Mouse (Mus musculus): Measurements from ENCODE around the gene Hip1r. TPM values are rescaled to one million over a fixed set of nuclear protein-coding genes. Genes with fewer than 3 reads are reported as not detected.

The Hip1r gene
- total and polyA plus RNA-seq, 3 experiments: 16.6 to 31.6 TPM; not detected in 1

DNA sequence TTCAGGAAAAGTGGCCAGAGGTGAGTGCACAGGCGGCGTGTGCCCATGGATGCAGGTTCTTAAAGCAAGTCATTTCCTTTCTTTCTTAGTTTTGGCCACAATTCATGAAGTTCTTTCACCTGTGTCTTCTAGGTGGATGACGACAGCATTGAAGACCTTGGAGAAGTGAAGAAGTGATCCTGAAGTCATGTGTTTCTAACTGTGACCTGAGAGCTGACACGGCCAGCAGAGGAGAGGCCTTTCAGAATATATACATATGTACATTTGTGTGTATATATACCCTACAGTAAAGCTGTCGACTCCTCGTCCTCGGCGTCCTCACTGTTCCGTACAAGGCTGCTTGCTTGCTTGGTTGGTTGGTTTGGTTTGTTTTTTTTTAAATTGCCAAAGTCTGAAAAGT lies 46.3 kb upstream of the Hip1r start, which contains the start of gene Gm43518:
TSS of gene Gm43518 (plus strand) at position 301 of the 400 bp plus-strand sequence.
- Histone ChIP-seq H3K27me3 (ENCODE audit: control insufficient read depth in 1 of 2, insufficient read depth in 2 of 2, low read length in 2 of 2) (no peaks in the 10 kb centered on the region), H3K79me2 (ENCODE audit: control insufficient read depth, insufficient read depth, low read length, poor library complexity) (peaks cover 6% of the 10 kb centered on the region), H3K9me3 (replicated peaks; ENCODE audit: insufficient read depth, low read length) (no peaks in the 10 kb centered on the region), H3K27ac (ENCODE audit: control insufficient read depth, low read depth, low read length) (no peak within 1 kb of the TSS), H3K36me3 (ENCODE audit: control insufficient read depth in 1 of 2, insufficient read depth in 2 of 2, low read length in 2 of 2) (peaks cover 5 to 10% of the 10 kb centered on the region in 2 experiments), H3K4me1 (ENCODE audit: control insufficient read depth in 1 of 2, insufficient read depth in 2 of 2, low read length in 2 of 2) (peaks cover 0 to 9% of the 10 kb centered on the region in 2 experiments; a peak in 2 of 4 replicates), H3K4me3 (ENCODE audit: control insufficient read depth in 1 of 2, insufficient read depth in 1 of 2, low read depth in 2 of 2, low read length in 2 of 2) (no peak within 1 kb of the TSS), H3K9ac (ENCODE audit: control insufficient read depth, low read depth, low read length, poor library complexity, severe bottlenecking) (no peak within 1 kb of the TSS)
- no peak for DNase-seq (ENCODE audit: low read depth, low spot score)
- TF ChIP-seq POLR2AphosphoS2 (IDR thresholded peaks at IDR 0.05; ENCODE audit: low read length): no peak
- TF ChIP-seq MYB (IDR thresholded peaks at IDR 0.05; ENCODE audit: low read depth, low read length): no peak
- TF ChIP-seq MEF2A (IDR thresholded peaks at IDR 0.05; ENCODE audit: extremely low read depth, insufficient replicate concordance, low read depth, low read length, poor library complexity, severe bottlenecking): no peak
- no peak for TF ChIP-seq JUND (IDR thresholded peaks at IDR 0.05; ENCODE audit: low read depth, low read length)
- no peak for TF ChIP-seq MAX (IDR thresholded peaks at IDR 0.05; ENCODE audit: low read length)
- no peak for TF ChIP-seq TBP (IDR thresholded peaks at IDR 0.05; ENCODE audit: low read depth, low read length)

- peak within 1 kb of the TSS; percentile 99 for H3K9ac ChIP-seq (ENCODE audit: control insufficient read depth, low read depth, low read length, poor library complexity, severe bottlenecking)
- peak within 1 kb of the TSS; percentile 92 for H3K27ac ChIP-seq (ENCODE audit: control insufficient read depth, low read depth, low read length)
- H3K4me1 ChIP-seq (ENCODE audit: control insufficient read depth in 1 of 2, insufficient read depth in 2 of 2, low read length in 2 of 2): peaks cover 0 to 13% of the 10 kb centered on the region in 2 experiments; a peak in 2 of 4 replicates
- no peaks in the 10 kb centered on the region for H3K27me3 ChIP-seq (ENCODE audit: control insufficient read depth in 1 of 2, insufficient read depth in 2 of 2, low read length in 2 of 2)
- peak; percentile 97 for DNase-seq (ENCODE audit: low read depth, low spot score)
- H3K79me2 ChIP-seq (ENCODE audit: control insufficient read depth, insufficient read depth, low read length, poor library complexity): peaks cover 9% of the 10 kb centered on the region
- H3K4me3 ChIP-seq (ENCODE audit: control insufficient read depth in 1 of 2, insufficient read depth in 1 of 2, low read depth in 2 of 2, low read length in 2 of 2): peak within 1 kb of the TSS; percentile 69 to 85
- H3K9me3 ChIP-seq (replicated peaks; ENCODE audit: insufficient read depth, low read length): no peaks in the 10 kb centered on the region
- H3K36me3 ChIP-seq (ENCODE audit: control insufficient read depth in 1 of 2, insufficient read depth in 2 of 2, low read length in 2 of 2): peaks cover 0 to 14% of the 10 kb centered on the region in 2 experiments
- TF ChIP-seq GABPA (IDR thresholded peaks at IDR 0.05; ENCODE audit: low read depth, low read length) (no peak), ETS1 (IDR thresholded peaks at IDR 0.05; ENCODE audit: low read depth, low read length) (peak; percentile 24; the same call in 1 of the 2 replicates), MAFK (IDR thresholded peaks at IDR 0.05; ENCODE audit: borderline replicate concordance, low read depth, low read length) (no peak), NRF1 (IDR thresholded peaks at IDR 0.05; ENCODE audit: insufficient read depth, low read depth, low read length, poor library complexity, severe bottlenecking) (peak; percentile 88), MYB (IDR thresholded peaks at IDR 0.05; ENCODE audit: low read depth, low read length) (no peak), KAT2A (conservative IDR thresholded peaks at IDR 0.05; ENCODE audit: low read depth, low read length) (no peak), CHD1 (IDR thresholded peaks at IDR 0.05; ENCODE audit: low read depth, low read length) (no peak), JUND (IDR thresholded peaks at IDR 0.05; ENCODE audit: low read depth, low read length) (no peak), CHD2 (IDR thresholded peaks at IDR 0.05; ENCODE audit: low read length) (peak; percentile 96), MAX (IDR thresholded peaks at IDR 0.05; ENCODE audit: low read length) (peak; percentile 78; the same call in 1 of the 2 replicates), ZNF384 (IDR thresholded peaks at IDR 0.05; ENCODE audit: low read depth, low read length) (no peak), HCFC1 (IDR thresholded peaks at IDR 0.05; ENCODE audit: low read depth, low read length) (peak; percentile 83), MEF2A (IDR thresholded peaks at IDR 0.05; ENCODE audit: extremely low read depth, insufficient replicate concordance, low read depth, low read length, poor library complexity, severe bottlenecking) (no peak), TAL1 (IDR thresholded peaks at IDR 0.05; ENCODE audit: low read length) (no peak), TBP (IDR thresholded peaks at IDR 0.05; ENCODE audit: low read depth, low read length) (peak; percentile 54; the same call in 1 of the 2 replicates), USF1 (IDR thresholded peaks at IDR 0.05; ENCODE audit: low read depth, low read length) (no peak), POLR2AphosphoS2 (IDR thresholded peaks at IDR 0.05; ENCODE audit: low read length) (peak; percentile 98), USF2 (IDR thresholded peaks at IDR 0.05; ENCODE audit: borderline replicate concordance in 1 of 2, insufficient read depth in 1 of 2, low read depth in 1 of 2, low read length in 2 of 2) (no peak), GATA1 (IDR thresholded peaks at IDR 0.05; ENCODE audit: low read depth, low read length) (no peak), EP300 (IDR thresholded peaks at IDR 0.05; ENCODE audit: low read depth in 1 of 2, low read length in 2 of 2) (0 out of 4 replicates have a peak, but pooled peaks of 1 of the 2 experiments have one; percentile 12), SMC3 (IDR thresholded peaks at IDR 0.05; ENCODE audit: low read depth, low read length) (no peak), ZKSCAN1 (IDR thresholded peaks at IDR 0.05; ENCODE audit: low read depth, low read length) (no peak), ELF1 (IDR thresholded peaks at IDR 0.05; ENCODE audit: low read depth, low read length) (peak; percentile 32; the same call in 1 of the 2 replicates), RAD21 (IDR thresholded peaks at IDR 0.05; ENCODE audit: low read depth, low read length) (no peak), POLR2A (IDR thresholded peaks at IDR 0.05; ENCODE audit: control insufficient read depth in 1 of 2, insufficient read depth in 1 of 2, low read depth in 1 of 2, low read length in 2 of 2, poor library complexity in 1 of 2) (peak; percentile 95 to 97; a peak in 3 of 4 replicates), SIN3A (IDR thresholded peaks at IDR 0.05; ENCODE audit: low read length) (peak; percentile 57), ZMIZ1 (IDR thresholded peaks at IDR 0.05; ENCODE audit: low read depth, low read length) (peak; percentile 97), MAZ (IDR thresholded peaks at IDR 0.05; ENCODE audit: low read depth, low read length) (peak; percentile 69; the same call in 1 of the 2 replicates), BHLHE40 (IDR thresholded peaks at IDR 0.05; ENCODE audit: borderline replicate concordance, low read depth, low read length) (no peak)
Observed at GRCm38 (mm10) chr5:123930508-123930989, 42.9 kb upstream of the Hip1r start, which contains the start of gene Ccdc62. TSS of gene Ccdc62 (plus strand) at chr5:123930679.

All from MEL (cell line).